Mouse (Mus musculus) small intestine, adult 2 months (tissue): ENCODE data around the gene Krt83.

ENCODE experiments used
- CTCF ChIP-seq: fragments of 200-500 bp; IDR thresholded peaks from 2 replicates; pipeline ENCODE4 v1.5.1; 2012; ENCODE audit warnings: low read depth, mild to moderate bottlenecking, control low read depth, inconsistent platforms, low read length, moderate library complexity, mixed read lengths; ENCODE audit not compliant: insufficient replicate concordance, insufficient read length; ENCODE audit errors: extremely low read depth
- POLR2A ChIP-seq: fragments of 200-500 bp; IDR thresholded peaks from 2 replicates; pipeline ENCODE4 v1.6.1; 2012; ENCODE audit warnings: low read depth, mild to moderate bottlenecking, control low read depth, inconsistent platforms, low read length, moderate library complexity

GRCm38 (mm10) chr15:101536054-101536850, 44.9 kb upstream of the Krt83 start:
- TF ChIP-seq CTCF (no peak), POLR2A (no peak)
